Mouse (Mus musculus): ENCODE results near the gene Nkapl.
A peak's percentile ranks its signal among the peaks of the same experiment; 100 is the strongest.
"Not testable (repeated sequence)": the region's sequence is repeated elsewhere in the genome, so short reads cannot be mapped to it uniquely, and the experiment has no call there.

Nkapl gene

DNA sequence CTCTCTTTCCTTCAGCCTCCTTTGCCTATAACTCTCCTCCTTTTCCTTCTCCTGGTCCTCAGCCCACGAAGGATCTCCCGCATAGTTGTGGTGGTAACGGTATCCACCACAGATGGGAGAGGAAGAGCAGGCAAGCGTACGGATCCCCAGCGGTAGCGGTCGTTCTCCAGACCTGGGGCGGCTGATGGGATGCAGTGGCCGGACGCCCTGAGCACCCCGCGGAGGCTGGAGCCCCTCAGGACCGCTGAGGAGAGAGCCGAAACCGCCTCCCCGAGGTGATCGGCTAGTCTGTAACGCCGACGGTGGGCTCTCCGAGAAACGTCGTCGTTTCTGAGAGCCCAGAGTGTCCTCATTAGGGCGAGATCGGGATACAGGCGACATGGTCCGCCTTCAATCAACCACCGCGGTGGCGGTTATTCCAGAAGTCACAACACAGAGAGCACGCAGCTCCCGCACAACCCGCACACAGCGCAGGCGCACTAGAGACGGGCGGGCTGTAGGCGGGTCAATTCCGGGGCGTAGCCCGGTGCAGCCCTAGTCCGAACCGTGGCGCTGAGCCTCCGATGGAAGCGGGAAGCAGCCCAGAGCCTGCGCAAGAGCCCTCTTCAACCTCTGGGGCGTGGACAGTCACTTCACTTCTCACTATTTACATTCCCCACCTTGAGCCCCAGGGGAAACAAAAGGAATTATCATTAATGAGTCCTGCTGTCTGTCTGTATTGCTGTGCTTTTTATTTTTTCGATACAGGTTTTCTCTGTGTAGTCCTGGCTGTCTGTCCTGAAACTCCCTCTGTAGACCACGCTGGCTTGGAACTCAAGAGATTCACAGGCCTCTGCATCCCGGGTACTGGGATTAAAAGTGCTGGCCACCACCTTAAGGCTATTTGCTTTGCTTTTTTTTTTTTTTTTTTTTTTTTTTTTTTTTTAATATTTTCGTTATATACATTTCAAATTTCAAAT lies at the start of gene Nkapl:
Gene Nkapl, minus strand, starts transcription at position 449 of the 959 bp plus-strand sequence.
- DNase-seq (ENCODE audit: low read depth, low spot score) = peak; percentile 89

DNA sequence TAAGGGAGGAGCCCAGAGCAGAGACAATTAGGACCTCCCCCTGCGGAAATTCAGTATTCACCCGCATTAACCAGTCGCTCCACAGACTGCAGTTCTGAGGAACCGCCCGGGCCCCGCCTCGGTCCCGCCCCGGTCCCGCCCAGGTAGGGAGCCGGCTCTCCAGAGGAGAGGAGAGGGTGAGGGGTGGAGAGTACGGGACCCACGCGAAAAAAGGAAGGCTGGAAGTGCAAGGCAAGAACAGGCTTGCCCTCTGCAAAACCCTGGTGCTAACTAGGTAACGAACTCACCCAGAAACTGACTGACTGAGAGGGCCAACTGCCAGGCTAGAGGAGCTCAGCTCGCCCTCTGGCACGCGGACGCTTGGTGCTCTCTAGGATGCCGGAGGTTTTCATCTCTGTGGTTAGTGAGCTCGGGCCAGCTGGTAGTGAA lies 37.9 kb upstream of the Nkapl start:
- DNase-seq (ENCODE audit: low read depth, low spot score) = peak; percentile 82

DNA sequence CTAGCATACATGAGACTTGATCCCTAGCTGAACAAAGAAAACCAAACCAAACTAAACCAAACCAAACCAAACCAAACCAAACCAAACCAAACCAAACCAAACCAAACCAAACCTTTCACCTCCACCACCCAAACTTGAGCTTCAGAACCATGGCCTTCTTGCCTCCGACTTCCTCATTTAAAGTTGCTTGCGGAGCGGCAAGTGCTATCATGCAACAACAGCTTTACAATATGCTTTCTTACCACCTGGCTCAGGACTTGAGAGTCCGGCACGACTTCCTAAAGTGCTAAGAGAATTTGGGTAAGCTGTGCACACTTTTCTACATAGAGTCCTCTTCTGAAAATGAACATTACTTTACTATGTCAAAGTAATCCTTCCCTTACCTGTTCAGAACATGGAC lies 34.0 kb upstream of the Nkapl start:
- no peak for DNase-seq (ENCODE audit: low read depth, low spot score)

DNA sequence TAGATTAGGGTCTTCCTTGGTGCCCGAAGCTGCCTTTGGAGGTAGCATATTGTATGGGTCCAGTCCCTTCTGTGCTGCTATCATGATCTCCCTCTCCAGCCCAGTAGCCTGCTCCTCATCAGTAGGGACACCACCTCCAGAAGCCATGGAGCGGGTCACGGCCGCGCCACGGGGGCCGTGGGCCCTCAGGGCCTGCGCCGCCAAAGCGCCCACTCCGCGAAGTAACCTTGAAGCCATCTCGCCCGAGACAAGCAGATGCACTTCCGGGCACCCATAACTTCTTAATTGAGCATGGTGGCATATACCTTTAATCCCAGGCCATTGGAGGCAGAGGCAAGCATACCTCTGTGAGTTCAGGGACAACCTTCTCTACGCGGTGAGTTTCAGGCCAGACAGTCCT lies 32.9 kb upstream of the Nkapl start, which contains the start of gene Gm11273:
Gene Gm11273, minus strand, starts transcription at position 237 of the 400 bp plus-strand sequence.
- DNase-seq (ENCODE audit: low read depth, low spot score) = not testable (repeated sequence)

DNA sequence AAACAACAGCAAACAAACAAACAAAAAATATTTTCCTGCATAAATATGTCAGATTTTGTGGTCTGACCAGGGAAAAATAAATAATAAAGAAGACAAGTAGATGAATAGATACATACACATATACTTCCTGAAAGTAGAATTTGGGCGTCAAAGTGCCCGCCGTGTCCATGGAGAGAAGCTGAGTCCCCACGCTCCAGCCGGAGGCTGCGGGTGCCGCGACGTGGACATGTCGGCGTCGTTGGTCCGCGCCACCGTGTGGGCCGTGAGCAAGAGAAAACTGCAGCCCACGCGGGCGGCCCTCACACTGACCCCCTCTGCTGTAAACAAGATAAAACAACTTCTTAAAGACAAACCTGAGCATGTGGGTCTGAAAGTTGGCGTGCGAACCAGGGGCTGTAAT lies 26.8 kb upstream of the Nkapl start, which contains the start of gene AK157302:
Gene AK157302, plus strand, starts transcription at position 144 of the 400 bp plus-strand sequence.
- DNase-seq (ENCODE audit: low read depth, low spot score) = no peak

DNA sequence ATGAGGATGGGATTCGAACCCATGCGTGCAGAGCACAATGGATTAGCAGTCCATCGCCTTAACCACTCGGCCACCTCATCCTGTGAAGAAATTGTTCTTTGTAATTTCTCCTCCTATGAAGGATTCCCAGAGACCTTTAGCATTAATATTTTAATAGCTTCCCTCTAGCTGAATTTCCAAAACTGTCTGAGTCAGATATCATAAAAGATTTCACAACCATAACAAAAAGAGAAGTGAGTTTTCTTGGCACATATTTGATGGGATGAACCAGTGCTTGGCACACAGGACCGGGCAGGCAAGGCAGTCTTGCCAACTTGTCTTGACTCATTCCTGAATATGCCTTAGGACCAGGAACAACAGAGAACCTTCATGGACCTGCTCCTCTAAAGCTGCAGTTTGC lies 24.5 kb upstream of the Nkapl start:
- no peak for DNase-seq (ENCODE audit: low read depth, low spot score)

DNA sequence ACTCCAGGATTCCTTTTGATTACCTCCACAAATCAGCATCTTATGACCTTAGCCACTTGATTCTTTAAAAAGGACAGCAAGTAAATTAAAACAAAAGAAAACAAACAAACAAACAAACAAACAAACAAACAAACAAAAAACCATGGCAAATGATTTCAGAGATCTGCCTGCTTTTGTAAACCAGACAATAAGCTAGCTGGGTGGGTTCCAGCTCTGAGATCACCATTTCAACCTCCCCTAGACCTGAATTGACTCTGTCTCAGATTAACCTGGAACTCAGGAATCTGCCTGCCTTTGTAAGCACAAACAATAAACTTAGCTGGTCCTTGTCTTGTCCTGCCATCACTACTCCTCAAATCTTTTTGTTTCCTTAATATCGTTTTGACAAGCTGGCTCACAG lies 18.6 kb upstream of the Nkapl start:
- no peak for DNase-seq (ENCODE audit: low read depth, low spot score)

DNA sequence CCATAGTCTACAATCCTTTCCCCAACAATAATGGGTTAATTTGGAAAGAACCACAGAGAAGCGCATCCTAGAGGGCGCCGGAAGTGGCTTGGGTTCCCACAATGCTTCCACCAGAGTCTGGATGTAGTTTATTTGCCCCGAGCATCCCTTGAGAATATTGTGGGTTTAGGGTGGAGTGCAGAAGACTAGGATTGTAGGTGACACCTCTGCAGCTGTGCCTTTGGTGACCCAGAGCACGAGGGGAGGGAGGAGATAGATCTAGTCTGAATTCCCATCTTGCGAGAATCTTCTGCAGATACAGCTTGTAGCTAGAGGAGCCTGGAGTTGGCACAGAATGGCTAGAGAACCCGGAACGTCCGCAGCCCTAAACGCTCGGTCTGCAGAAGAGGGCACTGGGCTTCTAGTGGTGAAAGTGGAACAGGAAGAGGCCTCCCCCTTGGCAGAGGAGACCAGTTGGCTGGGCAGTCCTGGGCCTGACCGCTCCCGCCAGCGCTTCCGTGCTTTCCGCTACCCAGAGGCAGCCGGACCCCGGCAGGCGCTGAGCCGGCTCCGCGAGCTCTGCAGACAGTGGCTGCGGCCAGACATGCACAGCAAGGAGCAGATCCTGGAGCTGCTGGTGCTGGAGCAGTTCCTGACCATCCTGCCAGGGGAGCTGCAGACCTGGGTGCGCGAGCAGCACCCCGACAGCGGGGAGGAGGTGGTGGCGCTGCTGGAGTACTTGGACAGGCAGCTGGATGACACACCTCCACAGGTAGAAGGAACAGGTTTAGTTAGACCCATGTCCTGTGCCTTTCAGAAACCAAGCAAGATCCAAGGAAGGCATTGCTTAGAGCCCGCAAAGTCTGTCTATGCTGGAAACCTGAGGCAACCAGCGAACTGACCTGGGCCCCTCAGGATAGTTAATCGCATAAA lies 10.7 kb upstream of the Nkapl start, which contains the start of the genes Zkscan4 and Gm10065:
Gene Zkscan4, plus strand, starts transcription at position 149 of the 912 bp plus-strand sequence.
Gene Gm10065, minus strand, starts transcription at position 683 of the 912 bp plus-strand sequence.
- DNase-seq (ENCODE audit: low read depth, low spot score) = peak; percentile 56

DNA sequence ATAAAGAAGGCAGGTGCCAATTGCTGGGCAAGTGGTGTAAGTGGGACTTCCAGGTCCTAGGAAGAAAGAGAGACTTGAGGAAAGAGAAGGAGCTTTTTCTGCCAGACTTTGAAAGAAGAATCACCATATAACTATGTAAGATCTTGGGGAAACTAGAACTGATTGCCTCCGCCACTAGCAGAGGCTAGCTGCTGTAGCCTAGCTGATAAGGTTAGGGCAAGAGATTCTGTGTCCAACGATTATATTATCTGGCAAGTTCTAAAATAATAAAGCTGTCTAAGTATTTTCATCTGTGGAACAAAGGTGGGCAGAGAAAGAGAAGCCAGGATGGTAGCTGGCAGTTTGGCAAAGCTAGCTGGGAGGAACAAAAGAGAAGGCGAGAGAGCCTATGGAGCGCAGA lies 4.1 kb upstream of the Nkapl start:
- no peak for DNase-seq (ENCODE audit: low read depth, low spot score)

DNA sequence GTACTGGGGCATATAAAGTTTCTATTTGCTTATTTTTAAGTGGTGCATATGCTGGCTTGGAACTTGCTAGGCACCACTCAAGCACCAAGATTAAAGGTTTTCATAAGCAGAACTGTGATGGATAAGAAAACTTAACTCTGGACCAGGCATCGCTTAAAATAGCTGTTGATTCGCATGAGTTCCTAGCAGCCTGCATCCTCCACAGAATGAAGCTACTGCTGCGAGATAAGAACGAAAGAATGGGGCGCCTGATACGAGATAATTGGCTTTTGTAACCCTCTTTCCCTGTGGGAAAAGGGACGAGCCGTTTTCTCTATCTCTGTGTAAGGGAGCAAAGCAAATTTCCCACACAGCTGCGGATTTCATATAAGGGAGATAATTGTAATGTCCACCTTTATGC lies 788 bp upstream of the Nkapl start:
- no peak for DNase-seq (ENCODE audit: low read depth, low spot score)

DNA sequence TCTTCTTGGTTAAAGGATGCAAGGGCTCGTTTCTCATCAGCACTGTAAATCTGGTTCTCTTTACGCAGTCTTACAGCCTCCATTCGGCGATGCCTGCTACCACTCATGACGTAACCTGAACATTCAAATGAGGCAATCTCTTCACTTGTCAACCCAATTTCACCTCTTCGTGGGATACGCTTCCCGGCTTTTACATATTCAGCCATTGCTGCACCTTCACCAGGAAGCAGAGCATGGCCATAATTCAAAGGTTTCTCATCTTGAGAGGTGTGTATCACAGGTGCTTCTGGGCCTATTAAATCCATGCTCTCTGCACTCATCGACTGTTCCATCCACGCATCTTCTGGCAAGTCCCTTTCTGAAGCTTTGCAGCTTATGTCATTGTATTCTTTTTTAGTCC lies 973 bp downstream of the Nkapl start:
- no peak for DNase-seq (ENCODE audit: low read depth, low spot score)

DNA sequence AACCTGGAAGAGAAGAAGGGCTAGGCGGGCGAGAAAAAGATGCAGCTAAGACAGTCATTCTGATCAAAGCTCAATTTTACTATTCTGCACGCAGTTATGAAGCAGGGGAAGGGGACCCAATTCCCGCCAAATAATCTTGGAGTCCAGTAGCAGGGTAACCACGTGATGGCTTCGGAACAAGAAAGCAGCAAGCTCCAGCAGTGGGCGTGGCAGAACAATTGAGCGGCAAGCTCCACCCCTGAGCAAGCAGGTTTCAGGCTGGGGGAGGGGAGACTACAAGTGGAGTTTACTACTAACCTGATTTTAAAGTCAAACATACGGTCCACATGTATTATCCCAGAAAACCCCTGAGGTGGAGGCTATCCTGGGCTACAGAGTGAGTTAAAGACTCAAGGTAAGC lies 5.8 kb downstream of the Nkapl start:
- not testable (repeated sequence) for DNase-seq (ENCODE audit: low read depth, low spot score)

DNA sequence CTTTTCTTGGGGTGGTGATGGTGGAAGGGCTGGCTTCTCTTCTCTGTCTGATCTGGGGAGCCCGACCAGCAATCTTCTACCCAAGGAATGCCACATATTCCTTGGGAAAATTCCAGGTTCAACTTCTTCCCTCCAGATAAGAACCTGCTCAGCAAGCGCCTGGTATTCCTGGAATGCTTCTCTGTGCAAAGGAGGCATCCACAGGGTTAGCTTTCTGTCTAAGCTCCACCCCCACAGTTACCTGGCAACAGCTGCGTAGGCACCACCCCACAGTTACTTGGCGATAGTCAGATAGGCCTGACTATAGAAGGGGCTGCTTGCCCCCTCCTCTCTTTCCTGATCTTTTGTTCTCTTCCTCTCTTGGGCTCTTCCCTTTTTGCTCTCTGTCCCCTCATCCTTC lies 12.0 kb downstream of the Nkapl start:
- DNase-seq (ENCODE audit: low read depth, low spot score) = peak; percentile 39

DNA sequence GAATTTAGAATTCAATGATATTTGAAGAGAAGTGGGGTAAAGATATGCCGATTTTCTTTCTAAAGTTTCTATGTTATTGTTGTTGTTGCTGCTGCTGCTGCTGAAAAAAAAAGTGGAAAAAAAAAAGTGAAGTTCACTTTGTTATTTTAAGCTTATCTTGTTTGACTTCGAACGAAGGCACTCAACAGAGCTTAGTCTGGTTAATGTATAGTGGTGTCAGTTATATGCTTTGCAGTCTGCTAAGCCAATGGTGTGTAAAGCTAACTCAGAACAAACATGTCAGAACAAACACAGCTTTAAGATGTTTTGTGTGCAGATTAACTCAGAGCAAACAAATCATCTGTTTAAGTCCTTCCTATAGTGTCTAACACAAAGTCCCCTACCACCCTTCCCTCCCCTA lies 14.2 kb downstream of the Nkapl start:
- no peak for DNase-seq (ENCODE audit: low read depth, low spot score)

DNA sequence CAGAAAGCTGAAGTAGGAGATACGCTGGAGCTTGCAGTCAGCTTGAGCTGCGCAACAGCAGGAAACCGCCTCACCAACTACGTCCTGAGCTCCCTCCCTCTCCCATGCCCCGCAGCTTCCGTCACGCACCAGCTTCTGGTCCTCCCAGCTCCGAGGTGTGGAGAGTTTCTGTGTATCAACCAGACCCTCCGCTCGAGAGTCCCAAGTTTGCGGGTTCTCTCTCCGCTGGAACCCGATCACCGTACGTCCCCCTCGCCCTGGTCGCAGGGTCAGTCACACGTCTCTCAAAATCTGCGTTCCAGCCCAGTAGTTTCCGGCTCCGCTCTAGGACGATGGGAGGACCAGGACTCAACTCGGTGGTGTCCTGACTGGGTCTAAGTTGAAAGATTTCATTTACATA lies 14.9 kb downstream of the Nkapl start, which contains the start of gene Zscan26:
Gene Zscan26, minus strand, starts transcription at position 282 of the 400 bp plus-strand sequence.
- peak; percentile 88 for DNase-seq (ENCODE audit: low read depth, low spot score)

DNA sequence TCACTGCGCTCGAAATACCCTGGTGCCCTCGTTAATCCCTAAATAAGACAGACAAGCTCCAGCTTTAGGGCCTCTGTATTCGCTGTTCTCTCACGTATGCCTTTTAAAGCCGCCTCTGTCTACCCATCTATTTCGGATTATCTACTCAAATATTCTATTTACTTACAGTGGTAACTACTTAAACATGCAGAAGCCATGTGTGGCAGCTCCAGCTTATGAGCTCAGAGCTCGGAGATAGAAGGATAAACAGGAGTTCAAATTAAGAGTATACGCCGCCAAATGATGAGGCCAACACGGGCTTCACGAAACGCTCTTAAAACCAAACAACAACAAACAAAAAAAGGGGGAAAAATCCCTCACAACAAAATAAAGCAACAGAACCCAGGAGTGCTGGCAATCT lies 15.3 kb downstream of the Nkapl start:
- no peak for DNase-seq (ENCODE audit: low read depth, low spot score)

DNA sequence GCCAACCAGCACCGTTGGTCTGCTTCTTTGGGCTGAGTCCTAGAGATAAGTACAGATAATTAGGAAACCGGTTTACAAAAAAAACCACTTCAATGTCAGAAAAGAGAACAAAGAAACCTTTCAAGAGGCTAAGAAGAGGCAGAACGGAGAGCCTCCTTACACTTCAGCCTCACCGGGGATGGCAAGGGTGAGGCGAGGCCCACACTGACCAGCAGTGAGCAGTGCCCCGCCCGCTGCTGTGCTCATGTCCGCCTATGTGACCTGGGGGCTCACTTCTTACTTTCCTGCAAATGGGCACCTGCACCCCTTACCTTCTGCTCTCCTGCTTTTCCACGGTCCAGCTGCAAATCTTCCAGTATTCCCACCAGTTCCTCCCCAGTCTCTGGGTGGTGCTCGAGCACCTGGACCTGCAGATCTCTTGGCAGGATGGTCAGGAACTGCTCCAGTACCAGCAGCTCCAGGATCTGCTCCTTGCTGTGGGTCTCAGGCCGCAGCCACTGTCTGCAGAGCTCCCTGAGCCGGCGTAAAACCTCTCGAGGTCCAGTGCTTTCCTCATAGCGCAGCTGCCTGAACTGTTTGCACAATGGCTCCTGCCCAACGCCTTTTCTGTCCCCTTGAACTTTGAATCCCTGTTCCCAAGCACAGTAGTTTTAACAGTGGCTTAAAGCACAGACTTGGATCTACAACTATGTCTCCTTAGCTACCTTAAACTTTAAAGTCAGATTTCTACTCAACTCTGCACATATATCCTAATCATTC lies 20.3 kb downstream of the Nkapl start:
- DNase-seq (ENCODE audit: low read depth, low spot score) = no peak

DNA sequence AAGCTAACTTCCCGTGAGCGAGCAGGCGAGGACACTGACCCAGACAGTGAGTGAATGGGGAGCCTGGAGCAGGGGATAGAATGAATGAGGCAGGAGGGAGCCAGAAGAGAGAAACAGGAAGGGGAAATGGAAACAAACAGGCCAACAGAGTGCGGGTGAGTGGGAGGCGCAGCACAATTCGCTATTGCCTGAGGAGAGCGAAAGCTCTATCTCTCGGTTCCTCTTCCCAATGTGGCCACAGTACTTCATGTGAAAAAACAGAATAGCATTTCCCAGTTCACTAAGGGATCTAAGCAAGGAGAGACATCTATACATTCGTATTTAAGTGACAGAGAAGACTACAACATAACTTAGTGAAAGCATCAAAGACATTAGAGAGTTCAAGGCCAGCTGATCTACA lies 21.5 kb downstream of the Nkapl start:
- DNase-seq (ENCODE audit: low read depth, low spot score) = no peak

DNA sequence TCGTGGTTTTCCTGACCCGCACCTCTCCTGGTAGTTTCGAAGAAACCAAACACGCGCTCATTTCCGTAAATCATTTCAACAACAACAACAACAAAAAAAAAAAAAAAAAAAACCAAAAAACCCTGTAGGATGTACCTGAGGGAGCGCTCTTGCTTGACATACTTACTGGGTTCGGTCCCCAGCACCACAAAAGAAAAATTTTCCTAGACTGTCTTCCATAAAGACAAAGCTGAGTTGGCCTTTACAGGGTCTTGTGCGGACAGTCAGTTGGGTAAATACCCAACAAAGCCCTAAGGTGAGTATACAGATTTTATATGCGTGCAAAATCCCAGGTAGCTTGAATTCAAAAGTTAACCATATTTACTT lies 27.1 kb downstream of the Nkapl start:
- DNase-seq (ENCODE audit: low read depth, low spot score) = no peak

DNA sequence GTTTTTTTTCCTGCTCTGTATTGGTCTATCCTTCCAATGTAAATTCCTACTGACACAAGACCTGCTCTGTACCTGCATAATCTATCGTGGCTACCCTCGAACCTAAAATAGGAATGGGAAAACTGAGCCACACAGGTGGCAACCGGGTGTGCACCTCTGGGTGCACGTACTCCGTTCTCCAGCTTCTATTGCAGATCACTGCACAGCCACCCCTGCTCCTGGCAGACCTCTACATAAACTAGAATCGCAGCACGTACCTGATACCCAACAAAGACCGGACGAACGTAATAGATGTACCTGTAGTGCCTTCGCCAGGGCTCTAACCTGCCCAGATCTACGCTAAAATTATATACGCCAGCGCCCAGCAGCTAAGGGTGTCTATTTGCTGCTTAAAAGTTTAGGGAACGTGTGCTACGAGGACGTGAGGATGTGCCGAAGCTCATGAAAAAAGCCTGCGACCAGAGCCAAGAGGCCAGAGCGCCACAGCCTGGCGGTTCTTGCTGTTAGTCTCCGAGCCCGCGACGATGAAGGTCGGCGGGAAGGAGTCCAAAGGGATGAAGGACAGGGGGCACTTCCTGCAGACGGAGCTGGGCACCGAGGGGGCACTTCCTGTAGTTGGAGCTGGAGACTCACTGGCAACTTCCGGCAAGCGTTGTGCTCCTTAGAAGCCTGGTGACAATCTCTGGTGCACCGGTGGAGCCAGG lies 27.7 kb downstream of the Nkapl start, which contains the start of gene Pgbd1:
Gene Pgbd1, minus strand, starts transcription at position 556 of the 704 bp plus-strand sequence.
- DNase-seq (ENCODE audit: low read depth, low spot score) = peak; percentile 78

All from mesoderm, embryonic 11.5 days (tissue).